Mouse (Mus musculus) kidney, embryonic 15.5 days (tissue): Measurements from ENCODE around the gene Raver2. TPM values are rescaled to one million over a fixed set of nuclear protein-coding genes. Genes with fewer than 3 reads are reported as not detected.

ENCODE experiments used
- ATAC-seq: fragments of 200-750 bp; cut with Nextera tagmentation; replicated peaks from 2 replicates; pipeline ENCODE4 v1.8.0; 2017; ENCODE audit warnings: moderate TSS enrichment; ENCODE audit not compliant: low FRiP score
- H3K27ac ChIP-seq: fragments of 300-500 bp; sonication (generic); 2 replicates; pipeline ENCODE4 v1.5.1; 2015; ENCODE audit warnings: mild to moderate bottlenecking, inconsistent platforms
- H3K27me3 ChIP-seq: fragments of 300-500 bp; sonication (generic); 2 replicates; pipeline ENCODE4 v1.6.1; 2015; ENCODE audit warnings: inconsistent platforms
- H3K36me3 ChIP-seq: fragments of 300-500 bp; sonication (generic); 2 replicates; pipeline ENCODE4 v1.6.1; 2015; ENCODE audit warnings: inconsistent platforms
- H3K4me1 ChIP-seq: fragments of 300-500 bp; sonication (generic); 2 replicates; pipeline ENCODE4 v1.6.1; 2015; ENCODE audit warnings: inconsistent platforms
- H3K4me2 ChIP-seq: fragments of 300-500 bp; sonication (generic); 2 replicates; pipeline ENCODE4 v1.6.1; 2015; ENCODE audit warnings: moderate library complexity, mild to moderate bottlenecking, inconsistent platforms
- H3K4me3 ChIP-seq: fragments of 300-500 bp; sonication (generic); replicated peaks from 2 replicates; pipeline ENCODE4 v1.5.1; 2015; ENCODE audit warnings: mild to moderate bottlenecking, inconsistent platforms
- H3K9ac ChIP-seq: fragments of 300-500 bp; sonication (generic); 2 replicates; pipeline ENCODE4 v1.6.1; 2015; ENCODE audit warnings: mild to moderate bottlenecking, inconsistent platforms
- H3K9me3 ChIP-seq: fragments of 300-500 bp; sonication (generic); replicated peaks from 2 replicates; pipeline ENCODE4 v1.6.1; 2016; ENCODE audit warnings: inconsistent platforms
- WGBS: fragments of 180-500 bp; shearing (Covaris S2); methylation state at CpG from one replicate; pipeline ENCODE4 v1.1.7; 2015; ENCODE audit warnings: mixed read lengths; 5-methylcytosine and 5-hydroxymethylcytosine counted together
- polyA plus RNA-seq: library from polyadenylated mRNA; unstranded; fragments of >200 nt; fragmentation: Nextera tagmentation; extraction: Ambion mirVana; gene quantifications from 2 replicates; pipeline ENCODE4 v1.2.1, GENCODE M21; 2015

Raver2 gene
- polyA plus RNA-seq, 1 experiment from 2014 or later = 12.1 TPM

GRCm38 (mm10) chr4:101135013-101135412, 66.2 kb downstream of the Raver2 start:
- Histone ChIP-seq H3K27ac (no peak overlapping the region), H3K4me1 (no peaks in the 10 kb centered on the region), H3K36me3 (peaks cover 14% of the 10 kb centered on the region), H3K9me3 (no peaks in the 10 kb centered on the region), H3K4me3 (no peak overlapping the region), H3K9ac (no peak overlapping the region), H3K27me3 (no peaks in the 10 kb centered on the region), H3K4me2 (no peak overlapping the region)
- ATAC-seq = no peak
- 84% methylated on average over 8 of the region's 8 CpGs for WGBS

- Histone ChIP-seq H3K27ac (no peak overlapping the region), H3K9ac (no peak overlapping the region), H3K4me1 (no peaks in the 10 kb centered on the region), H3K27me3 (no peaks in the 10 kb centered on the region), H3K4me3 (no peak overlapping the region), H3K4me2 (no peak overlapping the region), H3K36me3 (peaks cover 11% of the 10 kb centered on the region), H3K9me3 (no peaks in the 10 kb centered on the region)
- WGBS = 94% methylated on average over 14 of the region's 14 CpGs
- no peak for ATAC-seq
Observed at GRCm38 (mm10) chr4:101135909-101136308, 67.1 kb downstream of the Raver2 start.

GRCm38 (mm10) chr4:101137975-101138374, 69.2 kb downstream of the Raver2 start:
- Histone ChIP-seq H3K36me3 (peaks cover 3% of the 10 kb centered on the region; the same call in 1 of the 2 replicates), H3K4me2 (no peak overlapping the region), H3K27me3 (no peaks in the 10 kb centered on the region), H3K9me3 (no peaks in the 10 kb centered on the region), H3K9ac (no peak overlapping the region), H3K4me3 (no peak overlapping the region), H3K27ac (no peak overlapping the region), H3K4me1 (no peaks in the 10 kb centered on the region)
- 90% methylated on average over 11 of the region's 11 CpGs for WGBS
- ATAC-seq = no peak

- no peak for ATAC-seq
- H3K27ac ChIP-seq = no peak overlapping the region
- peaks cover 2% of the 10 kb centered on the region; the same call in 1 of the 2 replicates for H3K4me1 ChIP-seq
- H3K36me3 ChIP-seq = peaks cover 3% of the 10 kb centered on the region; the same call in 1 of the 2 replicates
- no peak overlapping the region for H3K9ac ChIP-seq
- no peaks in the 10 kb centered on the region for H3K9me3 ChIP-seq
- H3K4me2 ChIP-seq = no peak overlapping the region
- WGBS = 77% methylated on average over 5 of the region's 5 CpGs
- no peaks in the 10 kb centered on the region for H3K27me3 ChIP-seq
- H3K4me3 ChIP-seq = no peak overlapping the region
Observed at GRCm38 (mm10) chr4:101141768-101142167, 73.0 kb downstream of the Raver2 start.

GRCm38 (mm10) chr4:101143901-101144300, 75.1 kb downstream of the Raver2 start:
- Histone ChIP-seq H3K36me3 (peaks cover 13% of the 10 kb centered on the region), H3K9ac (no peak overlapping the region), H3K4me3 (no peak overlapping the region), H3K27me3 (no peaks in the 10 kb centered on the region), H3K4me1 (peaks cover 2% of the 10 kb centered on the region; the same call in 1 of the 2 replicates), H3K27ac (no peak overlapping the region), H3K9me3 (no peaks in the 10 kb centered on the region), H3K4me2 (no peak overlapping the region)
- no peak for ATAC-seq
- WGBS = 60% methylated on average over 4 of the region's 4 CpGs

- WGBS = 69% methylated on average over 4 of the region's 4 CpGs
- peaks cover 2% of the 10 kb centered on the region; the same call in 1 of the 2 replicates for H3K4me1 ChIP-seq
- ATAC-seq = no peak
- H3K4me2 ChIP-seq = no peak overlapping the region
- H3K36me3 ChIP-seq = peaks cover 12% of the 10 kb centered on the region
- H3K9me3 ChIP-seq = no peaks in the 10 kb centered on the region
- no peaks in the 10 kb centered on the region for H3K27me3 ChIP-seq
- no peak overlapping the region for H3K9ac ChIP-seq
- no peak overlapping the region for H3K27ac ChIP-seq
- no peak overlapping the region for H3K4me3 ChIP-seq
Observed at GRCm38 (mm10) chr4:101144361-101144760, 75.6 kb downstream of the Raver2 start.

GRCm38 (mm10) chr4:101144790-101145189, 76.0 kb downstream of the Raver2 start:
- WGBS = 85% methylated on average over 7 of the region's 7 CpGs
- Histone ChIP-seq H3K27me3 (no peaks in the 10 kb centered on the region), H3K9ac (no peak overlapping the region), H3K9me3 (no peaks in the 10 kb centered on the region), H3K27ac (no peak overlapping the region), H3K36me3 (peaks cover 16% of the 10 kb centered on the region), H3K4me1 (peaks cover 2% of the 10 kb centered on the region; the same call in 1 of the 2 replicates), H3K4me3 (no peak overlapping the region), H3K4me2 (no peak overlapping the region)
- ATAC-seq = no peak

GRCm38 (mm10) chr4:101146047-101146745, 77.4 kb downstream of the Raver2 start:
- Histone ChIP-seq H3K27me3 (no peaks in the 10 kb centered on the region), H3K4me1 (peaks cover 2% of the 10 kb centered on the region; the same call in 1 of the 2 replicates), H3K4me3 (no peak overlapping the region), H3K27ac (no peak overlapping the region), H3K36me3 (peaks cover 30% of the 10 kb centered on the region), H3K4me2 (no peak overlapping the region), H3K9me3 (no peaks in the 10 kb centered on the region), H3K9ac (no peak overlapping the region)
- ATAC-seq = 0 out of 2 replicates have a peak, but pooled peaks have one; percentile 55
- WGBS = 32% methylated on average over 9 of the region's 9 CpGs

GRCm38 (mm10) chr4:101146891-101147655, 78.3 kb downstream of the Raver2 start:
- 82% methylated on average over 11 of the region's 11 CpGs for WGBS
- no peak for ATAC-seq
- H3K4me2 ChIP-seq = no peak overlapping the region
- no peak overlapping the region for H3K27ac ChIP-seq
- no peak overlapping the region for H3K9ac ChIP-seq
- peaks cover 2% of the 10 kb centered on the region; the same call in 1 of the 2 replicates for H3K4me1 ChIP-seq
- no peaks in the 10 kb centered on the region for H3K9me3 ChIP-seq
- no peaks in the 10 kb centered on the region for H3K27me3 ChIP-seq
- H3K36me3 ChIP-seq = peaks cover 38% of the 10 kb centered on the region
- H3K4me3 ChIP-seq = no peak overlapping the region

GRCm38 (mm10) chr4:101155541-101155940, 86.8 kb downstream of the Raver2 start:
- Histone ChIP-seq H3K36me3 (peaks cover 95% of the 10 kb centered on the region), H3K9me3 (no peaks in the 10 kb centered on the region), H3K27me3 (no peaks in the 10 kb centered on the region), H3K4me2 (no peak overlapping the region), H3K27ac (no peak overlapping the region), H3K4me3 (no peak overlapping the region), H3K4me1 (peaks cover 10% of the 10 kb centered on the region; the same call in 1 of the 2 replicates), H3K9ac (no peak overlapping the region)
- 86% methylated on average over 4 of the region's 4 CpGs for WGBS
- ATAC-seq = no peak

- Histone ChIP-seq H3K9me3 (no peaks in the 10 kb centered on the region), H3K4me1 (peaks cover 17% of the 10 kb centered on the region; the same call in 1 of the 2 replicates), H3K4me3 (no peak overlapping the region), H3K36me3 (peaks cover 95% of the 10 kb centered on the region), H3K4me2 (no peak overlapping the region), H3K27me3 (no peaks in the 10 kb centered on the region), H3K9ac (no peak overlapping the region), H3K27ac (no peak overlapping the region)
- WGBS = 88% methylated on average over 5 of the region's 5 CpGs
- no peak for ATAC-seq
Observed at GRCm38 (mm10) chr4:101157476-101157875, 88.7 kb downstream of the Raver2 start.

- WGBS = 90% methylated on average over 6 of the region's 6 CpGs
- peaks cover 95% of the 10 kb centered on the region for H3K36me3 ChIP-seq
- ATAC-seq = no peak
Observed at GRCm38 (mm10) chr4:101158282-101158681, 89.5 kb downstream of the Raver2 start.

More at GRCm38 (mm10) chr4:101158282-101158681, 89.5 kb downstream of the Raver2 start:
- no peak overlapping the region for H3K4me2 ChIP-seq
- no peaks in the 10 kb centered on the region for H3K27me3 ChIP-seq
- no peak overlapping the region for H3K4me3 ChIP-seq
- no peak overlapping the region for H3K27ac ChIP-seq
- H3K4me1 ChIP-seq = peaks cover 17% of the 10 kb centered on the region; the same call in 1 of the 2 replicates
- H3K9me3 ChIP-seq = no peaks in the 10 kb centered on the region
- H3K9ac ChIP-seq = no peak overlapping the region
